Mouse (Mus musculus) heart, postnatal 0 days (tissue): Measurements from ENCODE around the gene Gimap7. TPM values are rescaled to one million over a fixed set of nuclear protein-coding genes. Genes with fewer than 3 reads are reported as not detected.

ENCODE experiments used
- ATAC-seq: fragments of 200-750 bp; cut with Nextera tagmentation; 2 replicates; pipeline ENCODE4 v1.8.0; 2017; ENCODE audit warnings: low read depth, moderate number of reproducible peaks, moderate library complexity; ENCODE audit not compliant: insufficient read depth
- DNase-seq: peaks from one replicate; pipeline ENCODE4 v3.0.0-alpha.2; 2016; ENCODE audit warnings: low spot score
- H3K27ac ChIP-seq: fragments of 300-500 bp; sonication (generic); 2 replicates; pipeline ENCODE4 v1.5.1; 2014; ENCODE audit warnings: low read depth, mild to moderate bottlenecking
- H3K27me3 ChIP-seq: fragments of 300-500 bp; sonication (generic); 2 replicates; pipeline ENCODE4 v1.6.1; 2014; ENCODE audit warnings: low read length, mixed read lengths; ENCODE audit not compliant: control insufficient read depth, insufficient read depth
- H3K36me3 ChIP-seq: fragments of 300-500 bp; sonication (generic); replicated peaks from 2 replicates; pipeline ENCODE4 v1.6.1; 2014; ENCODE audit warnings: low read length, mixed read lengths; ENCODE audit not compliant: control insufficient read depth, insufficient read depth
- H3K4me1 ChIP-seq: fragments of 300-500 bp; sonication (generic); 2 replicates; pipeline ENCODE4 v1.6.1; 2014; ENCODE audit warnings: antibody characterized with exemption; ENCODE audit not compliant: control insufficient read depth, insufficient read depth
- H3K4me2 ChIP-seq: fragments of 300-500 bp; sonication (generic); 2 replicates; pipeline ENCODE4 v1.6.1; 2014; ENCODE audit warnings: low read depth, mild to moderate bottlenecking, low read length, moderate library complexity
- H3K4me3 ChIP-seq: fragments of 300-500 bp; sonication (generic); 2 replicates; pipeline ENCODE4 v1.5.1; 2014; ENCODE audit warnings: low read depth, low read length
- H3K9ac ChIP-seq: fragments of 300-500 bp; sonication (generic); replicated peaks from 2 replicates; pipeline ENCODE4 v1.6.1; 2014; ENCODE audit warnings: low read depth, low read length, mixed read lengths
- H3K9me3 ChIP-seq: fragments of 300-500 bp; sonication (generic); replicated peaks from 2 replicates; pipeline ENCODE4 v1.6.1; 2016; ENCODE audit warnings: low read length; ENCODE audit not compliant: control insufficient read depth
- CTCF ChIP-seq: IDR thresholded peaks from 2 replicates; pipeline ENCODE4 v1.5.1; 2016; ENCODE audit warnings: antibody characterized with exemption, control low read depth, low read depth
- EP300 ChIP-seq: IDR thresholded peaks from 2 replicates; pipeline ENCODE4 v1.6.1; 2016; ENCODE audit warnings: antibody characterized with exemption, low read depth
- WGBS: fragments of 180-500 bp; shearing (Covaris S2); extraction: QIAGEN DNeasy Blood & Tissue Kit; methylation state at CpG from one replicate; pipeline ENCODE4 v1.1.7; 2014; 5-methylcytosine and 5-hydroxymethylcytosine counted together
- polyA plus RNA-seq: library from polyadenylated mRNA; unstranded; fragments of >200 nt; fragmentation: Nextera tagmentation; extraction: Ambion mirVana; gene quantifications from 2 replicates; pipeline ENCODE4 v1.2.1, GENCODE M21; 2015
- total RNA-seq: library from RNA; depleted of rRNA; stranded (reverse); fragments of >200 nt; gene quantifications from 2 replicates; pipeline ENCODE4 v1.2.3, GENCODE M21; 2014; ENCODE audit warnings: low replicate concordance

Gene Gimap7
- total and polyA plus RNA-seq, 2 experiments from 2014 or later = not detected

DNA sequence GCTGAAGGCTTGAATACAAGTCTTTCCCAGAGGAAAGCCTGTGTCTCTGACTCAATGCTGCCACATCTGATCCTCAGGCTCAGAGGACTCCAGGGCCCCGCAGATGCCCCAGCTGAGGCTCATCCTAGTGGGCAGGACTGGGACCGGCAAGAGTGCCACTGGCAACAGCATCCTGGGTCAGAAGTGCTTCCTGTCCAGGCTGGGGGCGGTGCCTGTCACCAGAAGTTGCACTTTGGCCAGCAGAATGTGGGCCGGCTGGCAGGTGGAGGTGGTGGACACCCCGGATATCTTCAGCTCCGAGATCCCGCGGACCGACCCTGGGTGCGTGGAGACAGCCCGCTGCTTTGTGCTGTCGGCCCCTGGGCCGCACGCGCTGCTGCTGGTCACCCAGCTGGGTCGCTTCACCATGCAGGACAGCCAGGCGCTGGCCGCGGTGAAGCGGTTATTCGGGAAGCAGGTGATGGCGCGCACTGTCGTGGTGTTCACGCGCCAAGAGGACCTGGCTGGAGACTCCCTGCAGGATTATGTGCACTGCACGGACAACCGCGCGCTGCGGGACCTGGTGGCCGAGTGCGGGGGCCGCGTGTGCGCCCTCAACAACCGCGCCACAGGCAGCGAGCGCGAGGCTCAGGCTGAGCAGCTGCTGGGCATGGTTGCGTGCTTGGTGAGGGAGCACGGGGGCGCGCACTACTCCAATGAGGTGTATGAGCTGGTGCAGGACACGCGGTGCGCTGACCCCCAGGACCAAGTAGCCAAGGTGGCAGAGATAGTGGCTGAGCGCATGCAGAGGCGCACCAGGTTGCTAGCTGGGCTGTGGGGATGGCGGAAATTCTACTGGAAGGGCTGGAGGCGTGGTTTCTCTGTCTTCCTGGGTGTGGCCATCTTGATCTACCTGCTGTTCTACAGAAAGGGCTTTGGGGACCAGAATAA lies 24.3 kb downstream of the Gimap7 start:
- Histone ChIP-seq H3K4me3 (peak overlapping the region; percentile 23), H3K4me1 (peaks cover 10% of the 10 kb centered on the region; the same call in 1 of the 2 replicates), H3K9me3 (no peaks in the 10 kb centered on the region), H3K9ac (no peak overlapping the region), H3K27ac (no peak overlapping the region), H3K4me2 (peak overlapping the region; percentile 50), H3K36me3 (no peaks in the 10 kb centered on the region), H3K27me3 (peaks cover 31% of the 10 kb centered on the region)
- DNase-seq (no peak), ATAC-seq (no peak)
- TF ChIP-seq EP300 (no peak), CTCF (no peak)
- WGBS = 18% methylated on average over 52 of the region's 52 CpGs

DNA sequence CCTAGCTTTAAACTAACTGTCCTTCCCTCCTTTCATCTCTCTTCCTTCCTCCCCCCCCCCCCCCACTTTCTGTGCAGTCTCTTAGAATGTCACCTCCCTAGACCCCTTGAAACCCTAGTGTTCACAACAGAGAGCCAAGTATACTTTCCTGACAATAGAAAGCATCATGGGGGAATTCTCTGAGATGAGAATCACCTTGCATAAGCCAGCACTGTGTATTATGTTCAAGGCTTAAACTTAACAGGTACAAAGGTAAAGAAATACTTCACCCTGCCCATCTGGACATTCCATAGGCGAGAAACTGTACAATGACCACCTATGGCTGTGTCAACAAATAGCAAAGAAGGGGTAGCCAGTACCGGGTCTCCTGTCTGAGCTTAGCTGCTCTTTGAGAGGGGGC lies 27.1 kb downstream of the Gimap7 start:
- 38% methylated on average over 2 of the region's 2 CpGs for WGBS
- Histone ChIP-seq H3K27me3 (peaks cover 31% of the 10 kb centered on the region), H3K36me3 (no peaks in the 10 kb centered on the region), H3K9me3 (no peaks in the 10 kb centered on the region), H3K27ac (peak overlapping the region; percentile 89), H3K4me3 (no peak overlapping the region), H3K4me1 (peaks cover 10% of the 10 kb centered on the region; the same call in 1 of the 2 replicates), H3K9ac (no peak overlapping the region; the same call in 1 of the 2 replicates), H3K4me2 (peak overlapping the region; percentile 54)
- TF ChIP-seq CTCF (no peak), EP300 (no peak)
- DNase-seq = no peak
- ATAC-seq = no peak

DNA sequence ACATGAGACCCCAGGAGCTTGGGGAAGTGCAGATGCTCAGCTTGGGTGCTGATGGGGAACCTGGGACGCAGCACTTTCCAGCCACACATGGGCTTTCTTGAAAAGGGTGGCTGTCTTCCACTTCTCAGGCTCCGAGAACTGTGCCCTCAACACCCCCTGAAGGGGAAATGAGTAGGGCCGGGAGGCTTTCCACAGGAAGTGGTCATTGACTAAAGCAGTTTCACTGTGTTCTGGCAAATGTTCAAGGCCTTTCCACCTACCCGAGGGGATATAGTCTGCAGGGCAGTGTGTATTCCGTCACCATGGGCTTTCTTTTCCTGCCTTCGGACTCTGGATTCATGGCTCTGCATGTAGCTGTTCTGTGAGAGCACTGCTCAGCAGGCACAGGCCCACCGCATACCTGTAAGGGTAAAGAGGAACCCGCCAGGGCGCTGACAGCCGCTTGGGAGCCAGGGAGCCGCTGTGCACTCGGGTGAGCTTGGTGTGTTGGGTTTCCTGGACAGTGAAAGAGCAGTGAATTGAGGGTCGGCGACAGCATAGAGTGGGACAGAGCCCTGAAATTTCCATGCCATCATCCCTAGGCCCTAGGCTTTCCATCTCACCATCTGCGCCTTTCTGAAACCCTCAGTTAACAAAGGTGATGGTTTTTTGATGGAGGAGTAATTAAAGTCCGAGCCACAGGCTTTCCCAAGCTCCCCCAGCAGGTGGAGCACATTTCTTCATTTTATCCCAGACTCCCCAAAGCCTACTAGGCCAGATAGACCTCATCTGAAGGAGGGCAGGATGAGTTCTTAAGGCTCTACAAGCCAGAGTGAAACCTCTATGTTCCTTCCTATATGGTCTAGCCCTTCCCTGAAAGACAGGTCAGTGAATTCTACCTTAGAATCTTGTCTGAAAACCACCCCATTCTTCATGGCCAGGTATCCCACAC lies 27.8 kb downstream of the Gimap7 start, which contains the start of gene Gimap5:
TSS of gene Gimap5 (plus strand) at position 239 of the 931 bp plus-strand sequence.
- H3K27ac ChIP-seq = peak within 1 kb of the TSS; percentile 89
- WGBS = 26% methylated on average over 16 of the region's 16 CpGs
- peaks cover 10% of the 10 kb centered on the region; the same call in 1 of the 2 replicates for H3K4me1 ChIP-seq
- TF ChIP-seq CTCF = peak; percentile 51
- 0 out of 2 replicates have a peak, but pooled peaks have one; percentile 40 for TF ChIP-seq EP300
- no peaks in the 10 kb centered on the region for H3K9me3 ChIP-seq
- H3K27me3 ChIP-seq = peaks cover 27% of the 10 kb centered on the region
- peak within 1 kb of the TSS; percentile 28; the same call in 1 of the 2 replicates for H3K9ac ChIP-seq
- no peaks in the 10 kb centered on the region for H3K36me3 ChIP-seq
- peak; percentile 62 for ATAC-seq
- peak within 1 kb of the TSS; percentile 54 for H3K4me2 ChIP-seq
- H3K4me3 ChIP-seq = peak within 1 kb of the TSS; percentile 40
- DNase-seq = peak; percentile 67

DNA sequence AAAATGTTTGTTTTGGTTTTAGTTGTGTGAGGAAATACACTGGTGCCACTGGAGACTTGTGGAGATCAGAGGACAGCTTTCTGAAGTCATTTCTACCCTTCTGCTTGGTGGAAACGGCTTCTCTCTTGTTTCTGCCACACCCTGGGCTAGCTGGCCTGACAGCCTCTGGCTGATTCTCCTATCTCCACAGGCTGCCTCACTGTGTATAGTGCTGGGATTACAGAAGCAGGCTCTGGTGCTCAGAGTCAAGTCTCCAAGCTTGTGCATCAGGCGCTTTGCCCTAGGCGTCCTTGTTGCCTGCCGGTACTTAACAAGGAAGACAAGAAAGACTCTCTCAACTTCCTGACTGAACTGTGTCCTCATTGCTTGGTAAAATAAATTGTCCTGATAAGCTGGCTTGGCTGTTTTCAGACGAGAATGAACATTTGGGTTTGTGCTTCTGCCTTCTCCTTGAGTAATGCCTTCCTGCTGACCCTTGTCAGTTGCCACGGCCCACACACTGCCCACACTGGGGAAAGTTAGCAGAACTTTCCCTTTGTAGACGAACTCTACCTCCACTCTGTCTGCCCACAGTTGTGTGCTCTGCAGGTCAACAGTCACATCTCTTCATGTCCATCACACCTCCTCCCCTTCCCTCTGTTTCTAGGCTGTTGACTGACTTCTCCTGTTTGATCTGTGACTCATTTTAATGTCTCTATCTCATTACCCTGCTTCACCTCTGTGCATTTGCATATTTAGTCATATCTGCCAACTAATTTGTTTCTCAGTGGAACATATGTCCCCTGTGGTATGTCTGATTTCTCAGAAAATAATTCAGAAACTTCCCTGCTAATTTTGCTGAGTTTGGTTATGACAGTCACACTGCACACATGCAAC lies 28.9 kb downstream of the Gimap7 start:
- DNase-seq = no peak
- H3K27ac ChIP-seq = peak overlapping the region; percentile 89
- peak overlapping the region; percentile 40 for H3K4me3 ChIP-seq
- no peak for ATAC-seq
- peaks cover 5% of the 10 kb centered on the region; the same call in 1 of the 2 replicates for H3K4me1 ChIP-seq
- 32% methylated on average over 7 of the region's 7 CpGs for WGBS
- no peaks in the 10 kb centered on the region for H3K36me3 ChIP-seq
- peaks cover 16% of the 10 kb centered on the region for H3K27me3 ChIP-seq
- no peaks in the 10 kb centered on the region for H3K9me3 ChIP-seq
- TF ChIP-seq EP300 (no peak), CTCF (no peak)
- H3K4me2 ChIP-seq = peak overlapping the region; percentile 54
- peak overlapping the region; percentile 28; the same call in 1 of the 2 replicates for H3K9ac ChIP-seq
